Mouse (Mus musculus) neural tube, embryonic 12.5 days (tissue): Measurements from ENCODE around the gene Kcnk10. TPM values are rescaled to one million over a fixed set of nuclear protein-coding genes. Genes with fewer than 3 reads are reported as not detected.

Source experiments
- ATAC-seq: fragments of 200-750 bp; cut with Nextera tagmentation; 2 replicates; pipeline ENCODE4 v1.8.0; 2017; ENCODE audit warnings: low read depth, mild to moderate bottlenecking, moderate TSS enrichment, moderate library complexity; ENCODE audit not compliant: low FRiP score
- H3K27ac ChIP-seq: fragments of 300-500 bp; sonication (generic); 2 replicates; pipeline ENCODE4 v1.5.1; 2016
- H3K27me3 ChIP-seq: fragments of 300-500 bp; sonication (generic); replicated peaks from 2 replicates; pipeline ENCODE4 v1.6.1; 2016; ENCODE audit warnings: mild to moderate bottlenecking
- H3K36me3 ChIP-seq: fragments of 300-500 bp; sonication (generic); 2 replicates; pipeline ENCODE4 v1.6.1; 2016; ENCODE audit warnings: mild to moderate bottlenecking
- H3K4me1 ChIP-seq: fragments of 300-500 bp; sonication (generic); 2 replicates; pipeline ENCODE4 v1.6.1; 2016
- H3K4me2 ChIP-seq: fragments of 300-500 bp; sonication (generic); replicated peaks from 2 replicates; pipeline ENCODE4 v1.6.1; 2016; ENCODE audit warnings: mild to moderate bottlenecking
- H3K4me3 ChIP-seq: fragments of 300-500 bp; sonication (generic); 2 replicates; pipeline ENCODE4 v1.5.1; 2016
- H3K9ac ChIP-seq: fragments of 300-500 bp; sonication (generic); 2 replicates; pipeline ENCODE4 v1.6.1; 2016; ENCODE audit warnings: mild to moderate bottlenecking
- H3K9me3 ChIP-seq: fragments of 300-500 bp; sonication (generic); 2 replicates; pipeline ENCODE4 v1.6.1; 2016; ENCODE audit warnings: mild to moderate bottlenecking
- WGBS: fragments of 180-500 bp; shearing (Covaris S2); methylation state at CpG from one replicate; pipeline ENCODE4 v1.1.7; 2016; 5-methylcytosine and 5-hydroxymethylcytosine counted together
- polyA plus RNA-seq: library from polyadenylated mRNA; unstranded; fragments of >200 nt; fragmentation: Nextera tagmentation; extraction: Ambion mirVana; gene quantifications from 2 replicates; pipeline ENCODE4 v1.2.1, GENCODE M21; 2016

Gene Kcnk10
- polyA plus RNA-seq, 1 experiment from 2014 or later = 24.8 TPM

GRCm38 (mm10) chr12:98563261-98563660 lies 14.8 kb downstream of the Kcnk10 start:
- no peak overlapping the region for H3K9ac ChIP-seq
- no peak for ATAC-seq
- no peak overlapping the region for H3K4me3 ChIP-seq
- H3K4me1 ChIP-seq = peaks cover 42% of the 10 kb centered on the region
- no peaks in the 10 kb centered on the region for H3K27me3 ChIP-seq
- H3K9me3 ChIP-seq = no peaks in the 10 kb centered on the region
- no peak overlapping the region for H3K27ac ChIP-seq
- WGBS = 59% methylated on average over 4 of the region's 4 CpGs
- H3K4me2 ChIP-seq = no peak overlapping the region
- H3K36me3 ChIP-seq = no peaks in the 10 kb centered on the region

GRCm38 (mm10) chr12:98562341-98562977 lies 15.7 kb downstream of the Kcnk10 start:
- WGBS = 31% methylated on average over 13 of the region's 13 CpGs
- H3K27ac ChIP-seq = peak overlapping the region; percentile 17; the same call in 1 of the 2 replicates
- H3K36me3 ChIP-seq = no peaks in the 10 kb centered on the region
- H3K4me1 ChIP-seq = peaks cover 42% of the 10 kb centered on the region
- no peaks in the 10 kb centered on the region for H3K9me3 ChIP-seq
- no peak overlapping the region for H3K4me3 ChIP-seq
- peak; percentile 88 for ATAC-seq
- H3K9ac ChIP-seq = no peak overlapping the region
- peak overlapping the region; percentile 36 for H3K4me2 ChIP-seq
- no peaks in the 10 kb centered on the region for H3K27me3 ChIP-seq

- H3K9ac ChIP-seq = no peak overlapping the region
- H3K27me3 ChIP-seq = no peaks in the 10 kb centered on the region
- ATAC-seq = no peak
- H3K9me3 ChIP-seq = no peaks in the 10 kb centered on the region
- H3K4me1 ChIP-seq = peaks cover 31% of the 10 kb centered on the region
- WGBS = 92% methylated on average over 3 of the region's 3 CpGs
- no peak overlapping the region for H3K27ac ChIP-seq
- no peak overlapping the region for H3K4me2 ChIP-seq
- no peak overlapping the region for H3K4me3 ChIP-seq
- H3K36me3 ChIP-seq = no peaks in the 10 kb centered on the region
Measured at GRCm38 (mm10) chr12:98560038-98560437, 18.1 kb downstream of the Kcnk10 start.

- Histone ChIP-seq H3K9me3 (no peaks in the 10 kb centered on the region), H3K36me3 (no peaks in the 10 kb centered on the region), H3K9ac (no peak overlapping the region), H3K4me3 (no peak overlapping the region), H3K27me3 (no peaks in the 10 kb centered on the region), H3K4me2 (no peak overlapping the region), H3K27ac (no peak overlapping the region), H3K4me1 (peaks cover 8% of the 10 kb centered on the region; the same call in 1 of the 2 replicates)
- no peak for ATAC-seq
- WGBS = 87% methylated on average over 7 of the region's 7 CpGs
Measured at GRCm38 (mm10) chr12:98557013-98557677, 21.0 kb downstream of the Kcnk10 start.

GRCm38 (mm10) chr12:98549981-98550380 lies 28.1 kb downstream of the Kcnk10 start:
- Histone ChIP-seq H3K4me2 (no peak overlapping the region), H3K27ac (no peak overlapping the region), H3K27me3 (no peaks in the 10 kb centered on the region), H3K9me3 (no peaks in the 10 kb centered on the region), H3K9ac (no peak overlapping the region), H3K36me3 (no peaks in the 10 kb centered on the region), H3K4me3 (no peak overlapping the region), H3K4me1 (no peaks in the 10 kb centered on the region)
- 91% methylated on average over 6 of the region's 6 CpGs for WGBS
- no peak for ATAC-seq

GRCm38 (mm10) chr12:98548141-98548540 lies 30.0 kb downstream of the Kcnk10 start:
- H3K4me3 ChIP-seq = no peak overlapping the region
- H3K4me1 ChIP-seq = no peaks in the 10 kb centered on the region
- no peaks in the 10 kb centered on the region; the same call in 1 of the 2 replicates for H3K36me3 ChIP-seq
- no peaks in the 10 kb centered on the region for H3K27me3 ChIP-seq
- no peak for ATAC-seq
- WGBS = 75% methylated on average over 9 of the region's 9 CpGs
- no peak overlapping the region for H3K27ac ChIP-seq
- no peaks in the 10 kb centered on the region for H3K9me3 ChIP-seq
- no peak overlapping the region for H3K9ac ChIP-seq
- no peak overlapping the region for H3K4me2 ChIP-seq

- no peak overlapping the region for H3K4me2 ChIP-seq
- WGBS = 88% methylated on average over 2 of the region's 2 CpGs
- ATAC-seq = no peak
Measured at GRCm38 (mm10) chr12:98545875-98546274, 32.2 kb downstream of the Kcnk10 start.

GRCm38 (mm10) chr12:98545251-98545560 lies 32.9 kb downstream of the Kcnk10 start:
- H3K4me1 ChIP-seq = no peaks in the 10 kb centered on the region
- no peaks in the 10 kb centered on the region for H3K9me3 ChIP-seq
- H3K27me3 ChIP-seq = no peaks in the 10 kb centered on the region
- H3K9ac ChIP-seq = no peak overlapping the region
- no peak overlapping the region for H3K4me2 ChIP-seq
- 57% methylated on average over 4 of the region's 4 CpGs for WGBS
- ATAC-seq = no peak
- H3K36me3 ChIP-seq = no peaks in the 10 kb centered on the region; the same call in 1 of the 2 replicates
- H3K27ac ChIP-seq = no peak overlapping the region
- H3K4me3 ChIP-seq = no peak overlapping the region

More at GRCm38 (mm10) chr12:98545875-98546274, 32.2 kb downstream of the Kcnk10 start:
- Histone ChIP-seq H3K4me1 (no peaks in the 10 kb centered on the region), H3K27ac (no peak overlapping the region), H3K9ac (no peak overlapping the region), H3K27me3 (no peaks in the 10 kb centered on the region), H3K4me3 (no peak overlapping the region), H3K36me3 (no peaks in the 10 kb centered on the region; the same call in 1 of the 2 replicates), H3K9me3 (no peaks in the 10 kb centered on the region)

- Histone ChIP-seq H3K27me3 (no peaks in the 10 kb centered on the region), H3K9me3 (no peaks in the 10 kb centered on the region), H3K4me3 (no peak overlapping the region), H3K4me1 (no peaks in the 10 kb centered on the region), H3K4me2 (no peak overlapping the region), H3K27ac (no peak overlapping the region), H3K36me3 (no peaks in the 10 kb centered on the region; the same call in 1 of the 2 replicates), H3K9ac (no peak overlapping the region)
- WGBS = 86% methylated on average over 9 of the region's 9 CpGs
- no peak for ATAC-seq
Measured at GRCm38 (mm10) chr12:98544545-98545250, 33.4 kb downstream of the Kcnk10 start.

- Histone ChIP-seq H3K9me3 (no peaks in the 10 kb centered on the region), H3K9ac (no peak overlapping the region), H3K4me1 (no peaks in the 10 kb centered on the region), H3K27ac (no peak overlapping the region), H3K36me3 (no peaks in the 10 kb centered on the region), H3K4me2 (no peak overlapping the region), H3K27me3 (no peaks in the 10 kb centered on the region), H3K4me3 (no peak overlapping the region)
- ATAC-seq = no peak
- WGBS = 68% methylated on average over 5 of the region's 5 CpGs
Measured at GRCm38 (mm10) chr12:98536760-98537159, 41.4 kb downstream of the Kcnk10 start.

- Histone ChIP-seq H3K4me3 (no peak overlapping the region), H3K4me2 (no peak overlapping the region), H3K9ac (no peak overlapping the region), H3K4me1 (no peaks in the 10 kb centered on the region), H3K9me3 (no peaks in the 10 kb centered on the region), H3K27ac (no peak overlapping the region), H3K27me3 (no peaks in the 10 kb centered on the region), H3K36me3 (no peaks in the 10 kb centered on the region)
- 87% methylated on average over 6 of the region's 6 CpGs for WGBS
- no peak for ATAC-seq
Measured at GRCm38 (mm10) chr12:98536036-98536435, 42.1 kb downstream of the Kcnk10 start.

GRCm38 (mm10) chr12:98535494-98535901 lies 42.6 kb downstream of the Kcnk10 start:
- ATAC-seq = no peak
- Histone ChIP-seq H3K9me3 (no peaks in the 10 kb centered on the region), H3K27ac (no peak overlapping the region), H3K4me1 (no peaks in the 10 kb centered on the region), H3K4me3 (no peak overlapping the region), H3K27me3 (no peaks in the 10 kb centered on the region), H3K9ac (no peak overlapping the region), H3K4me2 (no peak overlapping the region), H3K36me3 (no peaks in the 10 kb centered on the region)
- WGBS = 93% methylated on average over 9 of the region's 9 CpGs
